Mouse (Mus musculus): ENCODE measurements around the gene Sec63. TPM values are rescaled to one million over a fixed set of nuclear protein-coding genes. Genes with fewer than 3 reads are reported as not detected.

Gene Sec63
- polyA plus RNA-seq, 1 experiment from 2014 or later, result 94.1 TPM

DNA sequence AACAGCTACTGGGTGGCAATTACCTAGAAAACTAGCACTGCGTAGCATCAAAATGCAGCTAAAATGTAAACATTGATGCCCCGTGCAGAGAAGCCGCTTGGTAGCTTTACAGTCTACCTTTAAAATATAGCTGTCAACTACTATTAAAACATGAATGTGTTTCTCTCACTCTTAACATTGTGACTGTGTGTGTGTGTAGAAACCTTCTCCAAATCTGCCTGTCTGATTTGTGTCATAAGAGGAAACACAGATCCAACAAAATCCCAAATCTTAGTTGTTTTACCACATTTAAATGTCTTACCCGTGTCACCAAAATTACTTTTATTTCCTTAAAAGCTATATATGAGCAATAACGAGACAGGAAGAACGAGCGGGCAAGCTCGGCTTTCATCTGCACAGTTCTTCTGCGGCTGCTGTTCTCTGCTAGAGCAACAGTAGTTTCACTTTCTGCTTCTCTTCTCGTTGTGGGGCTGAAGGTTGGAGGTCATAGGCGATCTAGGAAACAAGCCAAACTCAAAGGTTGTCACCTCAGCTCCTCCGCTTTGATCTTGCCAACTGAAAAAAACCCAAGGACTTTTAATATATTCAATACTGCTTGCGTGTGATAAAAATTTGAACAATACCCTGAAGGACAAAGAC is 100.9 kb downstream of the Sec63 start:
- ATAC-seq (no peak), DNase-seq (ENCODE audit: low read depth, low spot score) (no peak)
- CTCF ChIA-PET, result interaction anchor here (1.2 kb wide), 2 partner anchors 14 to 29 kb away, joined by 3 to 4 read pairs; no protein-coding TSS in a partner anchor
- no peaks in the 10 kb centered on the region for H3K27me3 ChIP-seq
- in situ Hi-C loops (cut with MboI; ENCODE audit: low pct_unique_long_range_greater_than_20kb), result no loop called here
- no peak for TF ChIP-seq CTCF (IDR thresholded peaks at IDR 0.05)
- POLR2A ChIA-PET, result no interaction called here

DNA sequence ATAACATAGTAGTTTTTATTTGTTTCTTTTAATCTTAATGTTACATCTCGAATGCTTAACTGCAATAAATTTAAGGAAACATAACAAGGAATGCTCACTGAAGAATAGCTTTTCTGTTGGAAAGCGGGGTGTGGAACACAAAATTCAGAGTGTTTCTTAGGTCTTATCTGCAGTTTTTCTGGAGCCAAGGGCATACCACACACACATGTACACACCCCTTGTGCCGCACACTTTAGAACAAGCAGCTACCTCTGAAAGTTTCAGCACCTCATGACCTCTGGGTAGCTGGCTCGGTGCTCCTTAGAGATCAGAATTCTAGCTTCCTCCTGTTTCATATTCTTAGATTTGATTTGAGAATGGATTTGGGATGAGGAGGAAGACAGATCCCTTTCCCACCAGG is 101.5 kb downstream of the Sec63 start:
- in situ Hi-C loops (cut with MboI; ENCODE audit: low pct_unique_long_range_greater_than_20kb), result no loop called here
- POLR2A ChIA-PET, result no interaction called here
- no peaks in the 10 kb centered on the region for H3K27me3 ChIP-seq
- CTCF ChIA-PET, result interaction anchor here (1.0 to 1.2 kb wide), 4 partner anchors 14 to 100 kb away, joined by 3 to 4 read pairs (median 3); no protein-coding TSS in a partner anchor
- DNase-seq (ENCODE audit: low read depth, low spot score) (no peak), ATAC-seq (no peak)
- TF ChIP-seq CTCF (IDR thresholded peaks at IDR 0.05), result no peak

DNA sequence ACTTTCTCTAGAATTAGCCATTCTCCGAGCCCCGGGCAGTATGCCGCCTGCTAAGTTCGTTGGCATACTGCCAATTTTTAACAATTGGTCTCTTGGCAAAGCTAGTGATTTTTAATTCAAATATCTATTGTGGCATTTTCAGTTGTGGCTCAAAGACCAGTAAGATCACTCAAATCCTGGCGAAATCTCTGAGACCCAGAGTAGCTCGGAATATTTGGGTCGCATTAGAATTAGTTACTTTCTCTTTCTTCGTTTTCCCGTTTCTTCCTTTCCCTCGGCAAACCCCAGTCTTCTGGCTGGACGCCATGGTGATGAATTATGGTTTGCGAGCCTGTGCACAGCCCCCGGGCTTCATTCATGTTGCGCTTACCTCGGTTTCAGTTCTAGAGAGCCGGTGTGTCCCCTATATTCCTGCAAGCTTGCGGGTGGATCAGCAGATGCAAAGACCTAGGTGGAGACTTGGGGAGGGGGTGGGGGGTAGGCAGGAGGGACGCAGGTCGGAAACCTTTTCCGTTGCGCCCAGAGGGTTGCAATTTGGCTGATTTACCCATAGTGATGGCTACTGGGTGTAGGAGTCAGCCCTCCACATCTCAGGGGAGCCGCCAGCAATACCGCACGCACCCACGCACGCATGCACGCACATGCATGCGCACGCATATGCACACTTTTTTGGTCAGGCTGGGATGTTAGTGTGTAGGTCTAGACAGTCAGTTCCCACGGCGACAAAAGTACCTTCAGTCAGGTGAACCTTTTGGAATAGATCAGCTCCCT is 102.5 kb downstream of the Sec63 start:
- CTCF ChIA-PET, result interaction anchor here (0.7 to 1.2 kb wide), 4 partner anchors 13 to 101 kb away, joined by 3 to 6 read pairs (median 4); no protein-coding TSS in a partner anchor
- no peak for TF ChIP-seq CTCF (IDR thresholded peaks at IDR 0.05)
- no peak for ATAC-seq
- DNase-seq (ENCODE audit: low read depth, low spot score), result peak; percentile 25
- in situ Hi-C loops (cut with MboI; ENCODE audit: low pct_unique_long_range_greater_than_20kb), result no loop called here
- no peaks in the 10 kb centered on the region for H3K27me3 ChIP-seq
- POLR2A ChIA-PET, result interaction anchor here (0.8 kb wide), 1 partner anchor 227 kb away, joined by 3 read pairs; no protein-coding TSS in a partner anchor

DNA sequence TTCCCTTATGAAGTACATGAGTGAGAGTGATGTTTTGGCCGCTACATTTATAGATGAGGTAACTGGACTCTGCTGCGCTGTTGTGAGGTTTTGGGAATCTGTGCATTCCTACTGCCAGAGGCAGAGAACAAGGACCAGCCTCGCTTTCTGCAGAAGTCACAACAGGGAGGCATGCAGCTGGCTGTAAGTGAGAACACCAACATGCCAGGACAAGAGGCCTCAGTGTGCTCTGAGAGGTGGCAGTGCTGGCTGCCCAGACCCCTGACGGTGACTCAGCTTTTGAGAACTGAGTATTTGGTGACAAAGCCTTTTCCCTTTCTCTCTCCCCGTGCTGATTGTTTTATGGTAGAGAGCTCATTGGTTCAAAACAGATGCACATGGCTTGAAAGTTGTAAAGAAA is 103.4 kb downstream of the Sec63 start:
- in situ Hi-C loops (cut with MboI; ENCODE audit: low pct_unique_long_range_greater_than_20kb), result no loop called here
- POLR2A ChIA-PET, result no interaction called here
- DNase-seq (ENCODE audit: low read depth, low spot score), result no peak
- no peak for ATAC-seq
- no peaks in the 10 kb centered on the region for H3K27me3 ChIP-seq
- TF ChIP-seq CTCF (IDR thresholded peaks at IDR 0.05), result no peak
- CTCF ChIA-PET, result no interaction called here

DNA sequence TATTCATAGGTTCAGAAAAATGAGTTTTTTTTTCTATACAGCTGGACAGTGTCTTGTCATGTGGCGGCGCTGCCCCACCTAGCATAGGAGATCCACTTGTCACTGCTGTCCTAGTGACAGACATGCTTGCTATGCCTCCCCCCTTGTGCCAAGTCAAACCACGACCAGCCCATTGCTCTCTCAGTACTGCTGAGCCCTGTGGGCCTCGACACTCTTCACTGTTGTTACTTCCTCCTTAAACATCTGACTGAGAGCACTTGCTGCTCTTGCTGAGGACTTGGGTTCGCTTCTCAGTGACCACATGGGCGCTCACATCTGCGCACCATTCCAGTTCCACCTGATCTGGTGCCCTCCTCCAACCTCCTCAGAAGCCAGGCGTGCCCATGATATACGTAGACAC is 107.1 kb downstream of the Sec63 start:
- DNase-seq (ENCODE audit: low read depth, low spot score) (no peak), ATAC-seq (no peak)
- ChIA-PET CTCF (interaction anchor here (1.4 kb wide), 1 partner anchor 8 kb away, joined by 3 read pairs; no protein-coding TSS in a partner anchor), POLR2A (no interaction called here)
- in situ Hi-C loops (cut with MboI; ENCODE audit: low pct_unique_long_range_greater_than_20kb), result no loop called here
- H3K27me3 ChIP-seq, result no peaks in the 10 kb centered on the region
- TF ChIP-seq CTCF (IDR thresholded peaks at IDR 0.05), result no peak

DNA sequence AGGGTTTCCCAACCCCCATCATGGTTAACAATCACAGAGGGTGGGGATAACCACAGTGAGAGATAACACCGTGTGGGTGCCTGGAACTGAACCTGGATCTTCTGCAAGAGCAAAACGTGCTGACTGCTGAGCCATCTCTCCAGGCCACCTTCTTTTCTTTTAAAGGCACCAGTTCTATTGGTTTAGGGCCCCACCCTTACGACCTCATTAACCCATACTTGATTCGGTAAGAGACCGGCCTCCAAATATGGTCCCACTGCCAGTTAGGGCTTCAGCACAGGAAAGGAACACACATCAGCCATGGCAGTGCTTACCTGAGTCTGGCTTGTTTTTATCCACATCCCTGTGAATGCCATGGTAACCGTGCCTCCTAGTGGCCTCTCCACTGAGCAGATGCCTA is 108.2 kb downstream of the Sec63 start:
- DNase-seq (ENCODE audit: low read depth, low spot score), result no peak
- POLR2A ChIA-PET, result no interaction called here
- H3K27me3 ChIP-seq, result no peaks in the 10 kb centered on the region
- ATAC-seq, result no peak
- TF ChIP-seq CTCF (IDR thresholded peaks at IDR 0.05), result no peak
- in situ Hi-C loops (cut with MboI; ENCODE audit: low pct_unique_long_range_greater_than_20kb), result no loop called here
- CTCF ChIA-PET, result no interaction called here

DNA sequence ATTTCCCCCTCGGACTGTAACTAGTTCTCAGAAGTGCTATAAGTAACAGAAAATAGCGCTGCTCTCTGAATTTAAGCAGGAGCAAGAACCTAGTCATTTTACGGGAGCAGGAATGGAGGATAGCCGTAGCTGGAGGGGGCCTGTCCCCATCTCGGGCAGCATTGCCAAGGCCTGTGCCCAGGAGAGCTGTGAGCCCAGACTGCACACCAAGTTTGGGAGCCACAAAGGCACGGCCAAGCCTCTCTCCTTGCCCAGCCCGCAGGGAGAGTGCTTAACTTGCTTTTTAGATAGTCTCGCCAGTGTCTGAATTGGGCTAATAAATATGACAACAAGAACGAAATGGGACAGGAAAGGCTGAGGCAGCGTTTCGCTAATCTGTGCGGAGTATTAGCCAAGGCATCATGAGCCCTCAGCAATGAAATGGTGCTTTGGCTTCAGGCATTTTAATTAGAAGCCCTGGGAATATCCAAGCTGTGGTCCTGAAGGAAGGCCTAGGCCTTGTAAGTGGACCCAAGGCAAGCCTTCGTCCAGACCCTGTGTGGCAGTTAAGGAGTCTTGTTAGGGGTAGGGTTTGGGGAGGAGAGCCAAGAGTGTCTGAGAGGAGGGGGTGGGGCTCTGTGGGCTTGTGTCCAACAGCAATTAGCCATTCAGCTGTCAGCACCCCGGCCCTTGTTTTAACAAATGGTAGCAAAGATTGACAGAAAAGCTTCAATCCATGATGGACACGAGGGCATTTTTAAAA is 111.1 kb downstream of the Sec63 start:
- ChIA-PET POLR2A (no interaction called here), CTCF (no interaction called here)
- TF ChIP-seq CTCF (IDR thresholded peaks at IDR 0.05), result no peak
- H3K27me3 ChIP-seq, result peaks cover 5% of the 10 kb centered on the region
- in situ Hi-C loops (cut with MboI; ENCODE audit: low pct_unique_long_range_greater_than_20kb), result no loop called here
- ATAC-seq (no peak), DNase-seq (ENCODE audit: low read depth, low spot score) (no peak)

DNA sequence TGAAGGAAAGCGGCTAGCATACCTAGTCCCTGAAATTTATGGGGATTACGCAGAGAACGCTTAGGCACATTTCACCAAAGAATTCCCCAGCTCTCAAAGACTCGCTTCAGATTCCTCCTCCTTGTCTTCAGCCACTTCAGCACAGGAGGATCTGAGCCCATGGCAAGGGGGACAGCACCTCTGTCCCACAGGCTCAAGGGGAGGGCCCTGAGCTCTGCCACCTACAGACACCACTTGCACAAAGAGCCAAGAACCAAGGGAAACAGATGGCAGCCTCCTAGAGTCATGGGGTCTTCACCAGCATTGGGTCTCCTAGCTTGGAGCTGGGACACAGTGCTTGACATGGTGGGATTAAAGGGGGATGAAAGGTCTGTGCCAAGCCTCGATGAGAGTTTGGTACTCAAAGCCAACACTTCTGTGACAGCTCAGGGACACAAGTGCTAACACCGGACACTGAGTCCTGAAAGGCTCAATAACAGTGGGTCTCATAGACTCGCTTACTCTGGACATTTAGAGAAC is 111.8 kb downstream of the Sec63 start:
- ATAC-seq, result no peak
- in situ Hi-C loops (cut with MboI; ENCODE audit: low pct_unique_long_range_greater_than_20kb), result no loop called here
- H3K27me3 ChIP-seq, result peaks cover 5% of the 10 kb centered on the region
- POLR2A ChIA-PET, result no interaction called here
- no peak for DNase-seq (ENCODE audit: low read depth, low spot score)
- no peak for TF ChIP-seq CTCF (IDR thresholded peaks at IDR 0.05)
- CTCF ChIA-PET, result interaction anchor here (0.7 kb wide), 1 partner anchor 42 kb away, joined by 3 read pairs; no protein-coding TSS in a partner anchor

DNA sequence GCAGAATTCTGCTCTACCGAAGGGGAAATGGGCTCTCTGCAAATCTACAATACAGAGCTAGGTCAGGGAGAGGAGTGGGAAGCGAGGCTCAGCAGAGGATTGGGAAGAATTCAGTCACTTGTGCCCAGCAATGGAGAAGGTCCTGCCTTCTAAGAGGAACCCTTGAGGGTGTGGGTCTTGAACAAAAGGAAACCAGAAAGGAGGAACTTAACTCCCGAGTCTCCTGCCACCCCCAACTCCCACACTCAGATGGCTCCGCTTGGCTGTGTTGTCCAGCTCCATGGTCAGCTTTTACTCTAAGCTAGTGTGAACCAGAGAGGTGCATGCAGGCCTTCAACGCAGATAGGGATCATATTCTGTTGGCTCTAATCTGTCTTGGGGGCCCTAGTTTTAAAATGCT is 114.9 kb downstream of the Sec63 start:
- ChIA-PET POLR2A (no interaction called here), CTCF (interaction anchor here (0.9 to 1.5 kb wide), 3 partner anchors 8 to 13 kb away, joined by 3 to 4 read pairs (median 4); no protein-coding TSS in a partner anchor)
- H3K27me3 ChIP-seq, result peaks cover 5% of the 10 kb centered on the region
- ATAC-seq, result no peak
- TF ChIP-seq CTCF (IDR thresholded peaks at IDR 0.05), result no peak
- no peak for DNase-seq (ENCODE audit: low read depth, low spot score)
- in situ Hi-C loops (cut with MboI; ENCODE audit: low pct_unique_long_range_greater_than_20kb), result no loop called here

DNA sequence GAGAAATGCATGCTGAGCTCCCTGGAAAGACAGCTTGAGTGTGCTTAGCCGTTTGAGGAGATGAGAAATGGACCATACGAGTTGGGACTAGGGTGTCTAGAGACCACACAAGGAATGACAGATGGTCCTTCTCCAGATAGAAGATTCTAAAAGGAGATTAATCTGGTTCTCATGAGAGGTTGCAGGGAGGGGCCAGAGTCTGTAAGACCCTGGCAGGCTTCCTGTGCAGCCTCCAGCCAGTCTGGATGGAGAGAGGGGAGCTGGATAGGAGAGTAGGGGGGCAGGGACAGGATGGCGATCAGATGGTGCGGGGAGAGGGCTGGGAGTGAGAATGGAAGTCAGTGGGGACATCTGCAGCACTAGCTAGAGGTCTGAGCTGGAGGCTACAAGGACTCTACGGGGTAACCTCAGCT is 118.0 kb downstream of the Sec63 start:
- POLR2A ChIA-PET, result no interaction called here

More for the DNA sequence above, 118.0 kb downstream of the Sec63 start:
- in situ Hi-C loops (cut with MboI; ENCODE audit: low pct_unique_long_range_greater_than_20kb), result no loop called here
- ATAC-seq (no peak), DNase-seq (ENCODE audit: low read depth, low spot score) (no peak)
- no peak for TF ChIP-seq CTCF (IDR thresholded peaks at IDR 0.05)
- CTCF ChIA-PET, result no interaction called here
- H3K27me3 ChIP-seq, result peaks cover 8% of the 10 kb centered on the region

Measured in Patski (cell line).